Mouse (Mus musculus) B cell, adult 2 months (primary cell): ENCODE results near the gene Rhbdl1.

Experiments
- DNase-seq, 2 experiments: peaks; one replicate each; pipeline ENCODE4 v3.0.0; 2022

The Rhbdl1 gene

GRCm38 (mm10) chr17:25791320-25791842 is 45.7 kb downstream of the Rhbdl1 start:
- no peak for DNase-seq

GRCm38 (mm10) chr17:25786781-25787504 is 50.2 kb downstream of the Rhbdl1 start:
- no peak for DNase-seq

- no peak for DNase-seq
These were observed 50.8 kb downstream of the Rhbdl1 start, which contains the start of gene Ccdc78 for GRCm38 (mm10) chr17:25786280-25786679. TSS of gene Ccdc78 (plus strand) at chr17:25786580.

GRCm38 (mm10) chr17:25785281-25785745 is 51.8 kb downstream of the Rhbdl1 start, which contains the start of gene Haghl:
TSS of gene Haghl (minus strand) at chr17:25785673.
- DNase-seq, result peak; percentile 93 to 94
